Mouse (Mus musculus) cerebellum, adult (tissue): Measurements from ENCODE around the gene Arl15.
A peak's percentile ranks its signal among the peaks of the same experiment; 100 is the strongest.
"Not testable (repeated sequence)": the region's sequence is repeated elsewhere in the genome, so short reads cannot be mapped to it uniquely, and the experiment has no call there.

ENCODE experiments used
- ATAC-seq: cut with Nextera tagmentation; 2 replicates; pipeline ENCODE4 v1.9.2; 2017; ENCODE audit warnings: mild to moderate bottlenecking, moderate library complexity, mixed read lengths; ENCODE audit not compliant: insufficient number of reproducible peaks, low FRiP score, low TSS enrichment

Arl15 gene

GRCm38 (mm10) chr13:113794039-113794704 lies at the start of gene Arl15:
Gene Arl15, plus strand, starts transcription at chr13:113794505.
- ATAC-seq, result peak; percentile 96

- ATAC-seq, result no peak
Observed at GRCm38 (mm10) chr13:113745301-113745700, 49.0 kb upstream of the Arl15 start.

GRCm38 (mm10) chr13:113750766-113751165 lies 43.5 kb upstream of the Arl15 start:
- ATAC-seq, result no peak

- ATAC-seq, result no peak
Observed at GRCm38 (mm10) chr13:113754731-113755689, 39.3 kb upstream of the Arl15 start.

- no peak for ATAC-seq
Observed at GRCm38 (mm10) chr13:113755779-113756178, 38.5 kb upstream of the Arl15 start.

- no peak for ATAC-seq
Observed at GRCm38 (mm10) chr13:113761717-113762116, 32.6 kb upstream of the Arl15 start.

GRCm38 (mm10) chr13:113762766-113763516 lies 31.4 kb upstream of the Arl15 start:
- no peak for ATAC-seq

- ATAC-seq, result no peak
Observed at GRCm38 (mm10) chr13:113765411-113765810, 28.9 kb upstream of the Arl15 start.

GRCm38 (mm10) chr13:113769829-113770228 lies 24.5 kb upstream of the Arl15 start:
- no peak for ATAC-seq

GRCm38 (mm10) chr13:113770340-113770739 lies 24.0 kb upstream of the Arl15 start:
- ATAC-seq, result no peak

- ATAC-seq, result no peak
Observed at GRCm38 (mm10) chr13:113771340-113771739, 23.0 kb upstream of the Arl15 start.

- no peak for ATAC-seq
Observed at GRCm38 (mm10) chr13:113774799-113775198, 19.5 kb upstream of the Arl15 start.

GRCm38 (mm10) chr13:113775244-113776140 lies 18.8 kb upstream of the Arl15 start:
- ATAC-seq, result no peak

- no peak for ATAC-seq
Observed at GRCm38 (mm10) chr13:113785803-113786202, 8.5 kb upstream of the Arl15 start.

- ATAC-seq, result no peak
Observed at GRCm38 (mm10) chr13:113787136-113787535, 7.2 kb upstream of the Arl15 start.

- not testable (repeated sequence) for ATAC-seq
Observed at GRCm38 (mm10) chr13:113790016-113790415, 4.3 kb upstream of the Arl15 start.

- no peak for ATAC-seq
Observed at GRCm38 (mm10) chr13:113793637-113794036, 668 bp upstream of the Arl15 start.

- ATAC-seq, result peak; percentile 65
Observed at GRCm38 (mm10) chr13:113794705-113795655, 675 bp downstream of the Arl15 start.

- ATAC-seq, result no peak
Observed at GRCm38 (mm10) chr13:113797378-113797777, 3.1 kb downstream of the Arl15 start.
